Comparison of ENCODE assay signal across 8 mouse cellular contexts in the genomic region with DNA sequence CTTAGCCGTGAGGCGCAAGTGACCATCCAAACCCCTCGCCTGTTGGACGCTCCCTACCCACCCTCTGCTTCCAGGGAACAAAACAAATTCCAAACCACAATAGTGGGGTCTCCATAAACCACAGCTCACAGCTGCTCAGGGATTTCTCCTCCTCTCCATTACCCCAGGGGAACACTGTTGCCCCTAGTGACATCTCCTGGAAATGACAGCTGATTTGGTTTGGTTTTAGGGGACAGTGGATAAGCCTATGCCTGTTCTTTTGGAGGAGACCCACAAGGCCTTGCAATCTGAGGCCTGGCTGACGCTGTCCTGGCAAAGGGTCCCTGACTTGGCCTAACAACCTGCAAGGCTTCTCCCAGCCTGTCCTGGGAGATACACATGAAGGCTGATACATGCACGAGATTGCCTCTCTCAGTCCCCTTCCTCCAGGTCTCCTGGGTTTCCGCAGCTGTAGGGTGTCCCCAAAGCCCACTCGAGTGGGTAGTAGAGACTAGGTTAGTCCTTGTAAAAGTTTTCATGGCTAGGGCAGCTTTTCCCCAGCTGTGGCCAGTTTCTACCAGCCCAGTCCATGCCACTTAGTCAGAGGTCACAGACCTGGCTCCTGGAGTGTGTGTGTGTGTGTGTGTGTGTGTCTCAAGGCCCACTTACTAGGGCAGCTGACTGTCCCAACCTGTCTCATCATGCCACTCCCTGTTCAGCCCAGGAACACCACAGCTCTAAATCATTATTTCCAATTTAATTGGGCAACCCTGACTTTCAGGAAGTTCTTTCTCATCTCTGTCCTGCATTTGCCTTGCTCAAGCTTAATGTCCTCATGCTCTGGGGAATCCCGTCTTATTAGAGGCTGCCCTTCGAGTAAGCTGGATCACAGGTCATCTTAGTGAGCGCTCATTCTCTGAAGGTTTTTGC. TPM values are rescaled to one million over a fixed set of nuclear protein-coding genes. Genes with fewer than 3 reads are reported as not detected.
DNase-seq lines count a peak whose midpoint lies in the region; ATAC-seq and TF ChIP-seq lines count a peak whose summit lies in the region.

No protein-coding gene starts in this region.

- no peaks in the 10 kb centered on the region for H3K36me3 ChIP-seq in heart, embryonic 12.5 days
- no peaks in the 10 kb centered on the region for H3K36me3 ChIP-seq in spleen, adult 2 months (ENCODE audit: control insufficient read depth, insufficient read depth, low read length)
- no peaks in the 10 kb centered on the region for H3K36me3 ChIP-seq in intestine, postnatal 0 days (ENCODE audit: control insufficient read depth, insufficient read depth)

- no peak overlapping the region for H3K4me3 ChIP-seq in heart, embryonic 12.5 days
- no peak overlapping the region for H3K4me3 ChIP-seq in spleen, adult 2 months (ENCODE audit: extremely low read depth, insufficient read depth, insufficient read length)
- H3K4me3 ChIP-seq in intestine, postnatal 0 days (ENCODE audit: low read depth, low read length), result no peak overlapping the region

- TF ChIP-seq POLR2A in spleen, adult 2 months (IDR thresholded peaks at IDR 0.05; ENCODE audit: low read depth, low read length), result no peak

- ATAC-seq in heart, embryonic 12.5 days (ENCODE audit: insufficient number of reproducible peaks, low FRiP score), result no peak
- ATAC-seq in intestine, postnatal 0 days, result no peak
- no peak; the same call in 1 of the 2 replicates for ATAC-seq in megakaryocyte-erythroid progenitor cell, adult 5-6 weeks (replicated peaks; ENCODE audit: low FRiP score, low TSS enrichment, poor library complexity, severe bottlenecking)

- no peak overlapping the region for H3K27ac ChIP-seq in heart, embryonic 12.5 days (ENCODE audit: poor library complexity, severe bottlenecking)
- no peak overlapping the region for H3K27ac ChIP-seq in spleen, adult 2 months (ENCODE audit: insufficient read depth, low read length)
- no peak overlapping the region for H3K27ac ChIP-seq in intestine, postnatal 0 days (ENCODE audit: low read depth, low read length)

- no peak overlapping the region for H3K9ac ChIP-seq in heart, embryonic 12.5 days
- no peak overlapping the region for H3K9ac ChIP-seq in intestine, postnatal 0 days (ENCODE audit: low read depth, low read length)

- 66% methylated on average over 11 of the region's 11 CpGs for WGBS in heart, embryonic 12.5 days
- 77% methylated on average over 11 of the region's 11 CpGs for WGBS in spleen, adult 2 months
- 76% methylated on average over 11 of the region's 11 CpGs for WGBS in intestine, postnatal 0 days

- peaks cover 8% of the 10 kb centered on the region for H3K4me1 ChIP-seq in heart, embryonic 12.5 days (replicated peaks)
- H3K4me1 ChIP-seq in spleen, adult 2 months (ENCODE audit: control insufficient read depth, insufficient read depth, insufficient read length), result peaks cover 2% of the 10 kb centered on the region; the same call in 1 of the 2 replicates
- peaks cover 2% of the 10 kb centered on the region; the same call in 1 of the 2 replicates for H3K4me1 ChIP-seq in intestine, postnatal 0 days (replicated peaks; ENCODE audit: control insufficient read depth, insufficient read depth, low read length)

- peaks cover 41% of the 10 kb centered on the region for H3K27me3 ChIP-seq in heart, embryonic 12.5 days (replicated peaks)
- no peaks in the 10 kb centered on the region for H3K27me3 ChIP-seq in spleen, adult 2 months (ENCODE audit: control insufficient read depth, insufficient read depth, low read length)
- no peaks in the 10 kb centered on the region for H3K27me3 ChIP-seq in intestine, postnatal 0 days (replicated peaks; ENCODE audit: control insufficient read depth, insufficient read depth, low read length)

- no peaks in the 10 kb centered on the region for H3K9me3 ChIP-seq in heart, embryonic 12.5 days (replicated peaks)
- no peaks in the 10 kb centered on the region for H3K9me3 ChIP-seq in intestine, postnatal 0 days (ENCODE audit: control insufficient read depth)

- no peak overlapping the region for H3K4me2 ChIP-seq in heart, embryonic 12.5 days
- H3K4me2 ChIP-seq in intestine, postnatal 0 days (replicated peaks; ENCODE audit: low read depth), result no peak overlapping the region

- TF ChIP-seq CTCF in spleen, adult 2 months (IDR thresholded peaks at IDR 0.05; ENCODE audit: extremely low read depth, insufficient read depth, insufficient read length, insufficient replicate concordance), result 0 out of 2 replicates have a peak, but pooled peaks have one; percentile 2
- peak; percentile 78 for TF ChIP-seq CTCF in intestine, postnatal 0 days (IDR thresholded peaks at IDR 0.05; ENCODE audit: low read depth)

- peak; percentile 85 for DNase-seq in heart, adult 11 months
- DNase-seq in spleen, adult 2 months (ENCODE audit: low read depth in 1 of 2, low spot score in 2 of 2), result no peak
- no peak for DNase-seq in spleen, postnatal 14 days (ENCODE audit: low spot score in 2 of 2)
- peak; percentile 51 for DNase-seq in thymus, postnatal 25 days
- DNase-seq in yolk sac, embryonic 10.5 days (ENCODE audit: low spot score), result no peak

RNA-seq across cellular contexts. Expression of a gene that starts 4.7 kb away (rescaled TPM):
- polyA plus RNA-seq in heart, embryonic 12.5 days (2016; fragmentation: Nextera tagmentation; extraction: Ambion mirVana), result not detected in 2 replicates
- polyA plus RNA-seq in spleen, adult 2 months (2012; rRNA removed), result not detected in 2 replicates
- 31.4 and 37.0 TPM in 2 replicates for polyA plus RNA-seq in intestine, postnatal 0 days (2015; fragmentation: Nextera tagmentation; extraction: Ambion mirVana)
- not detected in 2 replicates for total RNA-seq in megakaryocyte-erythroid progenitor cell, adult 5-6 weeks (2014; fragmentation: Nextera tagmentation)
- not detected in 2 replicates for total RNA-seq in megakaryocyte-erythroid progenitor cell, adult 5-6 weeks (2017)

RNA-seq across cellular contexts. Expression of a gene that starts 36.2 kb away (rescaled TPM):
- polyA plus RNA-seq in heart, embryonic 12.5 days (2016; fragmentation: Nextera tagmentation; extraction: Ambion mirVana), result 37.2 and 37.9 TPM in 2 replicates
- 51.3 and 63.7 TPM in 2 replicates for polyA plus RNA-seq in spleen, adult 2 months (2012; rRNA removed)
- polyA plus RNA-seq in intestine, postnatal 0 days (2015; fragmentation: Nextera tagmentation; extraction: Ambion mirVana), result 108 and 109 TPM in 2 replicates
- total RNA-seq in megakaryocyte-erythroid progenitor cell, adult 5-6 weeks (2014; fragmentation: Nextera tagmentation), result 8.6 and 9.5 TPM in 2 replicates
- total RNA-seq in megakaryocyte-erythroid progenitor cell, adult 5-6 weeks (2017), result 4.7 and 6.3 TPM in 2 replicates

Comparison
In these comparisons a context has a peak if more than half of its experiments do, and no peak if none do; other contexts are left out.
1. DNase-seq: peak in heart, adult 11 months (single experiment) and thymus, postnatal 25 days (single experiment); none in spleen, adult 2 months (0 of 2), spleen, postnatal 14 days (0 of 2) and yolk sac, embryonic 10.5 days (single experiment).
2. RNA of a gene that starts 4.7 kb away (polyA plus RNA-seq): 31.4 to 37.0 TPM in intestine, postnatal 0 days; not detected in heart, embryonic 12.5 days and not detected in spleen, adult 2 months; every median in the first group is over 10 times any median in the second.